Mouse (Mus musculus) MEL (cell line): Measurements from ENCODE around the gene Ctsc.
"Not testable (repeated sequence)": the region's sequence is repeated elsewhere in the genome, so short reads cannot be mapped to it uniquely, and the experiment has no call there.

Source experiments
- CTCF ChIP-seq, 3 experiments: IDR thresholded peaks in 2 of 3; conservative IDR thresholded peaks in 1 of 3; 2 replicates each; pipeline ENCODE4 v1.5.1; 2011 to 2012; ENCODE audit warnings: low read length in 3 of 3, low read depth in 2 of 3, mild to moderate bottlenecking in 2 of 3, improper control_type of control experiment in 1 of 3, inconsistent platforms in 1 of 3, mixed read lengths in 1 of 3, moderate library complexity in 1 of 3; ENCODE audit not compliant: control insufficient read depth in 1 of 3, insufficient read depth in 1 of 3, poor library complexity in 1 of 3, severe bottlenecking in 1 of 3
- GATA1 ChIP-seq: IDR thresholded peaks from 2 replicates; pipeline ENCODE4 v1.6.1; 2011; ENCODE audit warnings: low read depth, low read length, improper control_type of control experiment
- MYC ChIP-seq: IDR thresholded peaks from 2 replicates; pipeline ENCODE4 v1.6.1; 2011; ENCODE audit warnings: low read depth, mild to moderate bottlenecking, low read length, improper control_type of control experiment, moderate library complexity
- POLR2AphosphoS2 ChIP-seq: IDR thresholded peaks from 2 replicates; pipeline ENCODE4 v1.6.1; 2011; ENCODE audit warnings: low read length, improper control_type of control experiment
- RCOR1 ChIP-seq: IDR thresholded peaks from 2 replicates; pipeline ENCODE4 v1.6.1; 2012; ENCODE audit warnings: low read depth, mild to moderate bottlenecking, inconsistent platforms, low read length, improper control_type of control experiment
- USF1 ChIP-seq: IDR thresholded peaks from 2 replicates; pipeline ENCODE4 v1.6.1; 2014; ENCODE audit warnings: low read depth, mild to moderate bottlenecking, inconsistent platforms, low read length, improper control_type of control experiment, moderate library complexity
- ZKSCAN1 ChIP-seq: IDR thresholded peaks from 2 replicates; pipeline ENCODE4 v1.6.1; 2012; ENCODE audit warnings: low read depth, mild to moderate bottlenecking, inconsistent platforms, low read length, improper control_type of control experiment, moderate library complexity

DNA sequence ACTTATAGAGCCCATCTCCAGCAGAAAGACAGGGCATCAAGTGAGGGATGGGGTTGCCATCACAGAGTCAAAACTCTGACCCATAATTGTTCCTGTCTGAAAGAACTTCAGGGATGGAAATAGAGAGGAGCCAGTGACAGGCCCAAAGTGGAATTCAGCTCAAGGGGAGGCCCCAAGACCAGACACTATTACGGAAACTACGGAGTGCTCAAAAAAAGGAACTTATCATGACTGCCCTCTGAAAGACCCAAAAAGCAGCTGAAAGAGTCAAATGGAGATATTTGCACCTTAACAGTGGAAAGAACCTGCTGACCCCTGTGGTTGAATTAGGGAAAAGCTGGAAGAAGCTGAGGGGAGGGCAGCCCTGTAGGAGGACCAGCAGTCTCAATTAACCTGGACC is 27.5 kb upstream of the Ctsc start:
- not testable (repeated sequence) for TF ChIP-seq USF1; CTCF (IDR thresholded peaks at IDR 0.05 in 2 of 3, conservative IDR thresholded peaks at IDR 0.05 in 1 of 3; ENCODE audit: control insufficient read depth in 1 of 3, insufficient read depth in 1 of 3, low read depth in 2 of 3, low read length in 3 of 3, poor library complexity in 1 of 3, severe bottlenecking in 1 of 3); RCOR1; GATA1; MYC; ZKSCAN1; POLR2AphosphoS2
